Mouse (Mus musculus): ENCODE data around the gene Raf1.

DNA sequence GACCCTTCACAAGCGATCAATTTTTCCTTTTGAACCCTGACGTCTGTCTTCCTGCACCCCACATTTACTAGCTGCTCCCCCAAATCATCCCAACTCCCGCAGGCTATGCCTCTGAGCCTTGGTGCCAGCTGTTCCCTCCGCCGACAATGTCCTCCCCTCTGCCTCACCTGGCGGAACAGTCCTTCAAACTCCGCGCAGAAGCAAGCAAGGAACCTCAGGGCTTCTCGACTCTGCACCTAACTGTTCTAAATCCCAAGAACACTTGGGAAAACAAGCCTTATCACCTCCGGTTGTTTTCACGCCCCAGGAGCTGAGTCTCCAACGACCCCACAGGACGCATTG lies 1.3 kb downstream of the Raf1 start:
- TF ChIP-seq CTCF (IDR thresholded peaks at IDR 0.05; ENCODE audit: low read depth, low read length) = no peak
- TF ChIP-seq POLR2A (IDR thresholded peaks at IDR 0.05; ENCODE audit: borderline replicate concordance, low read depth, low read length) = no peak
